Mouse (Mus musculus) CH12.LX (cell line): Measurements from ENCODE around the gene 4933411K16Rik. TPM values are rescaled to one million over a fixed set of nuclear protein-coding genes. Genes with fewer than 3 reads are reported as not detected.

Source experiments
- DNase-seq: peaks from one replicate; pipeline ENCODE4 v3.0.0-alpha.2; 2013; ENCODE audit errors: extremely low read depth
- H3K27ac ChIP-seq: 2 replicates; pipeline ENCODE4 v1.5.1; 2012; ENCODE audit warnings: low read depth, mild to moderate bottlenecking, control low read depth, moderate library complexity; ENCODE audit not compliant: insufficient read depth
- H3K27me3 ChIP-seq: replicated peaks from 2 replicates; pipeline ENCODE3; 2012; ENCODE audit warnings: inconsistent platforms
- H3K36me3 ChIP-seq, 2 experiments: replicated peaks in 1 of 2; 2 replicates each; pipeline versions ENCODE3 to v1.6.1; 2012; ENCODE audit warnings: inconsistent platforms in 1 of 2, low read length in 1 of 2, mild to moderate bottlenecking in 1 of 2, mixed read lengths in 1 of 2, moderate library complexity in 1 of 2; ENCODE audit not compliant: control insufficient read depth in 1 of 2, insufficient read depth in 1 of 2
- H3K4me1 ChIP-seq, 2 experiments: 2 replicates each; pipeline ENCODE4 v1.6.1; 2012; ENCODE audit warnings: inconsistent platforms in 1 of 2, moderate library complexity in 1 of 2; ENCODE audit not compliant: insufficient read depth in 2 of 2, control insufficient read depth in 1 of 2
- H3K4me2 ChIP-seq: 2 replicates; pipeline ENCODE4 v1.6.1; 2012; ENCODE audit warnings: low read depth, mild to moderate bottlenecking, control low read depth; ENCODE audit not compliant: poor library complexity, insufficient read depth, severe bottlenecking
- H3K4me3 ChIP-seq, 3 experiments: fragments of 150-350 bp in 1 of 3; sonication (generic) in 1 of 3; replicated peaks in 1 of 3; 2 replicates each; pipeline versions ENCODE3 to v1.5.1; 2011 to 2012; ENCODE audit warnings: low read depth in 2 of 3, low read length in 2 of 3, mild to moderate bottlenecking in 2 of 3, moderate library complexity in 2 of 3, control low read depth in 1 of 3, improper control_type of control experiment in 1 of 3, inconsistent platforms in 1 of 3, mixed read lengths in 1 of 3; ENCODE audit not compliant: poor library complexity in 1 of 3
- H3K79me2 ChIP-seq: replicated peaks from 2 replicates; pipeline ENCODE4 v1.6.1; 2012; ENCODE audit warnings: mild to moderate bottlenecking, moderate library complexity; ENCODE audit not compliant: control insufficient read depth, poor library complexity, insufficient read depth, severe bottlenecking; ENCODE audit errors: extremely low read depth
- H3K9ac ChIP-seq: 2 replicates; pipeline ENCODE4 v1.6.1; 2012; ENCODE audit warnings: low read depth, mild to moderate bottlenecking, control low read depth, moderate library complexity; ENCODE audit not compliant: insufficient read depth
- H3K9me3 ChIP-seq: replicated peaks from 2 replicates; pipeline ENCODE3; 2012; ENCODE audit warnings: low read length, inconsistent platforms, mixed read lengths
- BHLHE40 ChIP-seq: IDR thresholded peaks from 2 replicates; pipeline ENCODE4 v1.6.1; 2011; ENCODE audit warnings: mild to moderate bottlenecking, low read depth, low read length, improper control_type of control experiment
- CHD2 ChIP-seq: IDR thresholded peaks from 2 replicates; pipeline ENCODE4 v1.6.1; 2011; ENCODE audit warnings: low read length, improper control_type of control experiment
- EP300 ChIP-seq: IDR thresholded peaks from 2 replicates; pipeline ENCODE4 v1.6.1; 2011; ENCODE audit warnings: low read length, improper control_type of control experiment
- JUND ChIP-seq: conservative IDR thresholded peaks from 2 replicates; pipeline ENCODE4 v1.6.1; 2011; ENCODE audit warnings: low read depth, low read length, improper control_type of control experiment
- KAT2A ChIP-seq: IDR thresholded peaks from 2 replicates; pipeline ENCODE4 v1.6.1; 2012; ENCODE audit warnings: low read length, improper control_type of control experiment, inconsistent platforms; ENCODE audit not compliant: insufficient replicate concordance
- MXI1 ChIP-seq: IDR thresholded peaks from 2 replicates; pipeline ENCODE4 v1.6.1; 2011; ENCODE audit warnings: mild to moderate bottlenecking, low read depth, low read length, improper control_type of control experiment
- NELFE ChIP-seq: IDR thresholded peaks from 2 replicates; pipeline ENCODE4 v1.6.1; 2011; ENCODE audit warnings: low read depth, low read length, improper control_type of control experiment
- NRF1 ChIP-seq: IDR thresholded peaks from 2 replicates; pipeline ENCODE4 v1.6.1; 2014; ENCODE audit warnings: low read depth, mild to moderate bottlenecking, inconsistent platforms, low read length, improper control_type of control experiment, moderate library complexity
- POLR2A ChIP-seq: IDR thresholded peaks from 2 replicates; pipeline ENCODE4 v1.6.1; 2011; ENCODE audit warnings: low read depth, mild to moderate bottlenecking, improper control_type of control experiment, low read length
- RCOR1 ChIP-seq: conservative IDR thresholded peaks from 2 replicates; pipeline ENCODE4 v1.6.1; 2012; ENCODE audit warnings: low read depth, mild to moderate bottlenecking, inconsistent platforms, low read length, improper control_type of control experiment
- SIN3A ChIP-seq: IDR thresholded peaks from 2 replicates; pipeline ENCODE4 v1.6.1; 2012; ENCODE audit warnings: low read length, improper control_type of control experiment, inconsistent platforms
- SMC3 ChIP-seq: IDR thresholded peaks from 2 replicates; pipeline ENCODE4 v1.6.1; 2011; ENCODE audit warnings: low read depth, low read length, improper control_type of control experiment
- USF1 ChIP-seq: IDR thresholded peaks from 2 replicates; pipeline ENCODE4 v1.6.1; 2014; ENCODE audit warnings: low read depth, mild to moderate bottlenecking, inconsistent platforms, low read length, improper control_type of control experiment
- USF2 ChIP-seq: conservative IDR thresholded peaks from 2 replicates; pipeline ENCODE4 v1.6.1; 2011; ENCODE audit warnings: low read depth, low read length, improper control_type of control experiment
- ZC3H11A ChIP-seq: IDR thresholded peaks from 2 replicates; pipeline ENCODE4 v1.6.1; 2012; ENCODE audit warnings: low read depth, mild to moderate bottlenecking, inconsistent platforms, low read length, improper control_type of control experiment
- ZKSCAN1 ChIP-seq: IDR thresholded peaks from 2 replicates; pipeline ENCODE4 v1.6.1; 2012; ENCODE audit warnings: low read depth, inconsistent platforms, low read length, improper control_type of control experiment, borderline replicate concordance
- ZNF384 ChIP-seq: IDR thresholded peaks from 2 replicates; pipeline ENCODE4 v1.6.1; 2012; ENCODE audit warnings: low read depth, low read length, improper control_type of control experiment, inconsistent platforms
- dilution Hi-C: fragments of 300-500 bp; cut with MboI; formaldehyde crosslinking; loops from 2 replicates; pipeline ENCODE4 v1.14.3; 2020; ENCODE audit warnings: low sequenced_read_pairs; ENCODE audit not compliant: extremely low pct_unique_long_range_greater_than_20kb, extremely low pct_ligation_motif_present
- in situ Hi-C: fragments of 300-500 bp; cut with MboI; formaldehyde crosslinking; loops from 3 replicates; pipeline ENCODE4 v1.14.3; 2019; ENCODE audit warnings: low sequenced_read_pairs, low pct_ligation_motif_present, low pct_unique_long_range_greater_than_20kb, mixed read lengths
- polyA plus RNA-seq: library from polyadenylated mRNA; unstranded; fragments of >175 nt; gene quantifications from 2 replicates; pipeline ENCODE4 v1.2.1, GENCODE M21; 2012; ENCODE audit warnings: low read depth; ENCODE audit not compliant: insufficient read length
- total RNA-seq, 2 experiments: library from RNA; depleted of rRNA; stranded (reverse); fragments of 300-350 nt in 1 of 2; fragments of >200 nt in 1 of 2; gene quantifications; 2 replicates each; pipeline ENCODE4 v1.2.3; 2012 to 2014

Gene 4933411K16Rik
- total and polyA plus RNA-seq, 3 experiments: not detected

GRCm38 (mm10) chr19:42085690-42086089 is 33.6 kb downstream of the 4933411K16Rik start:
- no peak for DNase-seq
- Histone ChIP-seq H3K4me3 (no peak overlapping the region), H3K27ac (no peak overlapping the region), H3K27me3 (no peaks in the 10 kb centered on the region)
- no peak for TF ChIP-seq JUND
- no peak for TF ChIP-seq POLR2A
- no peak for TF ChIP-seq NRF1
- no peak for TF ChIP-seq USF1
- TF ChIP-seq MXI1: no peak
- TF ChIP-seq USF2: no peak
- no peak for TF ChIP-seq CHD2
- no peak for TF ChIP-seq SIN3A
- TF ChIP-seq ZNF384: no peak
- TF ChIP-seq BHLHE40: no peak
- no peak for TF ChIP-seq NELFE
- TF ChIP-seq, all 38 proteins: peak for 0
- Histone ChIP-seq H3K9me3 (no peaks in the 10 kb centered on the region), H3K4me2 (no peak overlapping the region), H3K36me3 (peaks cover 0 to 2% of the 10 kb centered on the region in 2 experiments), H3K9ac (no peak overlapping the region), H3K4me1 (peaks cover 2 to 4% of the 10 kb centered on the region in 2 experiments; a peak in 1 of 4 replicates), H3K79me2 (no peaks in the 10 kb centered on the region)
- dilution Hi-C loops (no loop called here), in situ Hi-C loops (no loop called here)

- dilution Hi-C loops (no loop called here), in situ Hi-C loops (no loop called here)
- Histone ChIP-seq H3K9ac (no peak within 1 kb of the TSS), H3K27ac (no peak within 1 kb of the TSS), H3K4me3 (no peak within 1 kb of the TSS), H3K9me3 (no peaks in the 10 kb centered on the region), H3K36me3 (peaks cover 0 to 2% of the 10 kb centered on the region in 2 experiments), H3K4me2 (no peak within 1 kb of the TSS), H3K4me1 (peaks cover 2 to 5% of the 10 kb centered on the region in 2 experiments; a peak in 1 of 4 replicates), H3K27me3 (no peaks in the 10 kb centered on the region), H3K79me2 (peaks cover under 1% of the 10 kb centered on the region; the same call in 1 of the 2 replicates)
- DNase-seq: no peak
- no peak for TF ChIP-seq SIN3A
- no peak for TF ChIP-seq NRF1
- TF ChIP-seq EP300: no peak
- no peak for TF ChIP-seq SMC3
- TF ChIP-seq ZKSCAN1: no peak
- TF ChIP-seq ZNF384: no peak
- no peak for TF ChIP-seq ZC3H11A
- TF ChIP-seq MXI1: no peak
- no peak for TF ChIP-seq RCOR1
- TF ChIP-seq KAT2A: no peak
Observed at GRCm38 (mm10) chr19:42086166-42086565, 34.1 kb downstream of the 4933411K16Rik start, which contains the start of gene Morn4. TSS of gene Morn4 (minus strand) at chr19:42086357.
